Mouse (Mus musculus) forebrain, postnatal 0 days (tissue): ENCODE results near the gene Gadd45a. TPM values are rescaled to one million over a fixed set of nuclear protein-coding genes. Genes with fewer than 3 reads are reported as not detected.

Source experiments
- ATAC-seq: fragments of 200-750 bp; cut with Nextera tagmentation; 2 replicates; pipeline ENCODE4 v1.8.0; 2017; ENCODE audit warnings: mild to moderate bottlenecking, moderate library complexity
- DNase-seq: peaks from one replicate; pipeline ENCODE4 v3.0.0-alpha.2; 2015
- H3K27ac ChIP-seq: fragments of 300-500 bp; sonication (generic); 2 replicates; pipeline ENCODE4 v1.5.1; 2014; ENCODE audit warnings: low read depth, mild to moderate bottlenecking, antibody characterized with exemption, low read length, moderate library complexity, mixed read lengths
- H3K27me3 ChIP-seq: fragments of 300-500 bp; sonication (generic); 2 replicates; pipeline ENCODE4 v1.6.1; 2014; ENCODE audit warnings: mild to moderate bottlenecking, low read length, mixed read lengths; ENCODE audit not compliant: insufficient read depth
- H3K36me3 ChIP-seq: fragments of 300-500 bp; sonication (generic); 2 replicates; pipeline ENCODE4 v1.6.1; 2014; ENCODE audit warnings: mild to moderate bottlenecking, moderate library complexity; ENCODE audit not compliant: insufficient read depth
- H3K4me1 ChIP-seq: fragments of 300-500 bp; sonication (generic); 2 replicates; pipeline ENCODE4 v1.6.1; 2014; ENCODE audit warnings: antibody characterized with exemption; ENCODE audit not compliant: insufficient read depth
- H3K4me2 ChIP-seq: fragments of 300-500 bp; sonication (generic); 2 replicates; pipeline ENCODE4 v1.6.1; 2014; ENCODE audit warnings: low read depth, mild to moderate bottlenecking, moderate library complexity
- H3K4me3 ChIP-seq: fragments of 300-500 bp; sonication (generic); 2 replicates; pipeline ENCODE4 v1.5.1; 2014; ENCODE audit warnings: low read depth, low read length, mixed read lengths
- H3K9ac ChIP-seq: fragments of 300-500 bp; sonication (generic); 2 replicates; pipeline ENCODE4 v1.6.1; 2014; ENCODE audit warnings: mild to moderate bottlenecking
- H3K9me3 ChIP-seq: fragments of 300-500 bp; sonication (generic); 2 replicates; pipeline ENCODE4 v1.6.1; 2016; ENCODE audit warnings: low read length
- CTCF ChIP-seq: sonication (generic); IDR thresholded peaks from 2 replicates; pipeline ENCODE4 v1.5.1; 2016; ENCODE audit warnings: antibody characterized with exemption, control low read depth, low read depth
- WGBS: fragments of 180-500 bp; shearing (Covaris S2); extraction: QIAGEN DNeasy Blood & Tissue Kit; methylation state at CpG from one replicate; pipeline ENCODE4 v1.1.7; 2014; 5-methylcytosine and 5-hydroxymethylcytosine counted together
- polyA plus RNA-seq: library from polyadenylated mRNA; unstranded; fragments of >200 nt; fragmentation: Nextera tagmentation; extraction: Ambion mirVana; gene quantifications from 2 replicates; pipeline ENCODE4 v1.2.1, GENCODE M21; 2015
- total RNA-seq: library from RNA; depleted of rRNA; stranded (reverse); fragments of >200 nt; gene quantifications from 2 replicates; pipeline ENCODE4 v1.2.3, GENCODE M21; 2014; rRNA removed

Gene Gadd45a
- total and polyA plus RNA-seq, 2 experiments from 2014 or later = 7.8 to 7.9 TPM

DNA sequence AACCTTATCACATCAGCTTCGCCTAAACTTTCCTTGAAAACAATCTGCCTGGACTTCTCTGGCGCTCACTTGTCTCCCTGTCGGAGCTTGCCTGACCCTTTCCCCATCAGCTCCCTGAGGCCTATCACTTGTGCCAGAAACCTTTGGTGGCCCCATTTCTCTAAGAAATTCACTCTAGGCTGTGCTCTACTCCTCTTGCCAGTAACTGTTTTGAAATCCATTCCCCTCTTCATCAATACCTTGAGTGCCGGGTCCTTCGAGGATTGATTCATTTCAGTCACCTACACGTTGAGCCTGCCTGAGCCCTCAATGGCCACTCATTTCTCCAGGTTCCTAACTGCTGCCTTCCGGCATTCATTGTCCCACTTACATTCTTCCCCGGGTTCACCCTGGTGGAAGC lies 44.5 kb downstream of the Gadd45a start:
- DNase-seq (no peak), ATAC-seq (no peak)
- WGBS = 91% methylated on average over 8 of the region's 8 CpGs
- Histone ChIP-seq H3K27ac (no peak overlapping the region), H3K36me3 (no peaks in the 10 kb centered on the region), H3K27me3 (no peaks in the 10 kb centered on the region), H3K4me1 (no peaks in the 10 kb centered on the region), H3K9ac (no peak overlapping the region), H3K9me3 (no peaks in the 10 kb centered on the region), H3K4me3 (no peak overlapping the region), H3K4me2 (no peak overlapping the region)
- no peak for TF ChIP-seq CTCF

DNA sequence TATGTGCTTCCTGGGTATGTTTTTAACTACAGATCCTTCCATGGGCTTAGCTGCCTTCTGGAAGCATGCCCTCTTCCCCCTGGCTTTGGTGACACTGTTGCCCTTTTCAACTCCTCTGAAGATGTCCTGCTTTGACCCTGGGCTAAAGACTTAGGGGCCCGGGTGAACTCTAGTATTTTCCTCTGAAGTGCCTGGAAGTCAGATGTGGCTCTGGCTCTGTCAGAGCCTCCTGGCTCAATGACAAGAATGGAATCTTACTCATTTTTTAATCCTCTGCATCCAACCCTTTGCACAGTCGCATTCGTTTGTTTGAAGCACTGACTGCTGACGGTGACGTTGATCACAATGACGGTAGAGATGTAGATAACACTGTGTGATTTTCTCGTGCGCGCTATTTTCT lies 45.0 kb downstream of the Gadd45a start:
- Histone ChIP-seq H3K36me3 (no peaks in the 10 kb centered on the region), H3K4me3 (no peak overlapping the region), H3K9me3 (no peaks in the 10 kb centered on the region), H3K27me3 (no peaks in the 10 kb centered on the region), H3K9ac (no peak overlapping the region), H3K4me1 (no peaks in the 10 kb centered on the region), H3K4me2 (no peak overlapping the region), H3K27ac (no peak overlapping the region)
- ATAC-seq = no peak
- WGBS = 81% methylated on average over 9 of the region's 9 CpGs
- TF ChIP-seq CTCF = no peak
- DNase-seq = no peak

DNA sequence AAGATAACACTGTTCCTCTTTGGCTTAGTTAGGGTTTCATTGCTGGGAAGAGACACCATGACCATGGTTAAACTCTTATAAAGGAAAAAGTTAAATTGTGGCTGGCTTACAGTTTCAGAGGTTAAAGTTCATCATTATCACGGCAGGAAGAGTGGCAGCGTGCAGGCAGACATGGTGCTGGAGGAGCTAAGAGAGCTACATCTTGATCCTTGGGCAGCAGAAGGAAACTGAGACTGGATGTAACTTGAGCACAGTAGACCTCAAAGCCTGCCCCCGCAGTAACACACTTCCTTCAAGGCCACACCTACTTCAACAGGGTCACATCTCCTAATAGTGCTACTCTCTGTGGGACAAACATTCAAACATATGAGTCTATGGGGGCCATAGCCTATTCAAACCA lies 47.7 kb downstream of the Gadd45a start:
- Histone ChIP-seq H3K4me2 (no peak overlapping the region), H3K27me3 (no peaks in the 10 kb centered on the region), H3K9me3 (no peaks in the 10 kb centered on the region), H3K27ac (no peak overlapping the region), H3K9ac (no peak overlapping the region), H3K4me3 (no peak overlapping the region), H3K4me1 (no peaks in the 10 kb centered on the region), H3K36me3 (no peaks in the 10 kb centered on the region)
- no peak for TF ChIP-seq CTCF
- ATAC-seq (no peak), DNase-seq (no peak)
- 92% methylated on average over 3 of the region's 3 CpGs for WGBS

DNA sequence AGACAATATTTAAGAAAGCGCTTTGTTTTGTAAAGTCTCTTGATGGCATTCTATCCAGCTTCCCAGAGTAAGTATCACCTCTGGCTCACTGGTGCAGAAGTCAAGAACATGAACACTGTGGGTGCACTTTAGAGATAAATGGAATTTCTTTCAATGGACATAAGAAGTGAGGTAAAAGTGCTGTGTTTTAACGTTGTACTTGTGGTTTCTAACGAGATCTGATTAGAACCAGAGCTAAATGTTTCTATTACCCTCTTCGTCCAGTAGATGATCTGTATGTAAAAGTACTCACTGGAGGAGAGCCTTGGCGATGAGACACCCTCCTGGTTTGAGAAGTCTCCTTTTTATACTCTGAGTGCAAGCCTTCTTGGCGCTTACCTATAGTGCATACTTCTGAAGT lies 48.2 kb downstream of the Gadd45a start:
- ATAC-seq (no peak), DNase-seq (no peak)
- Histone ChIP-seq H3K27me3 (no peaks in the 10 kb centered on the region), H3K4me3 (no peak overlapping the region), H3K9me3 (no peaks in the 10 kb centered on the region), H3K36me3 (no peaks in the 10 kb centered on the region), H3K4me2 (no peak overlapping the region), H3K27ac (no peak overlapping the region), H3K9ac (no peak overlapping the region), H3K4me1 (no peaks in the 10 kb centered on the region)
- WGBS = 83% methylated on average over 6 of the region's 6 CpGs
- no peak for TF ChIP-seq CTCF

DNA sequence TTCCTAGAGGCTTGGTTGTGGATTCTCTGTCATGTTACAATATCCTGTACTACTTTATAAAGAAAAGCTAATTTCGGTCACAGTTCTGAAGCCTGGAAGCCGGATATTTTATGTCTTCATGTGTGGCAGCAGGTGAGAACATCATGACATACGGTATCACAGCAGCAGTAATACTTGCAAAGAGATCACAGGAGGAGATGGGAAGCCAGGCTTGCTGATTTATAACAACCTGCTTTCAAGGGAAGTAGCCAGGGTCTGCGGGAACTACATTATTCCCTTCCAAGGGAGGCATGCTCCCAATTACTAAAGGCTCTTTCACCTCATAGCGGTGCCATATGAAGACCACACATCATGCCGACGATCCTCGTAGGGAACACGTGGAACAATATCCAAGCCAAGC lies 48.9 kb downstream of the Gadd45a start:
- no peaks in the 10 kb centered on the region for H3K9me3 ChIP-seq
- H3K27ac ChIP-seq = no peak overlapping the region
- DNase-seq = no peak
- no peaks in the 10 kb centered on the region for H3K27me3 ChIP-seq
- H3K9ac ChIP-seq = no peak overlapping the region
- TF ChIP-seq CTCF = no peak
- WGBS = 65% methylated on average over 9 of the region's 9 CpGs
- ATAC-seq = no peak
- no peak overlapping the region for H3K4me2 ChIP-seq
- H3K36me3 ChIP-seq = no peaks in the 10 kb centered on the region
- H3K4me3 ChIP-seq = no peak overlapping the region
- no peaks in the 10 kb centered on the region for H3K4me1 ChIP-seq

DNA sequence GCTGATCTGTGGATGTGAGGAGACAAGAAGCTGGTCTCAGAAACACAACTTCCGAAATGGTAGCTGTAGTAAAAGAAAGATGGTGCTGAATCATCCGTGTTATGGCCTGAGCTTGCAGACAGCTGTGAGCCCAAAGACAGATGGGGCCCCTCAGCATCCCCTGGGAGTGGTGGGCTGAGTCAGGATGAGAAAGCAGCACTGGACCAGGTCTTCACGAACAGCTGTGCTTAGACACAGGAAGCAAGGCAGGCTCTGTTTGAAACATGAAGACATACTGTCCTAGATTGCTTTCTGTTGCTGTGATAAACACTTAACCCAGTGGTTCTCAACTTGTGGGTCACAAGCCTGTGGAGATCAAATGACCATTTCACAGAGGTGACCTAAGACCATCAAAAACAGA lies 49.6 kb downstream of the Gadd45a start:
- Histone ChIP-seq H3K27me3 (no peaks in the 10 kb centered on the region), H3K36me3 (no peaks in the 10 kb centered on the region), H3K9ac (no peak overlapping the region), H3K4me2 (no peak overlapping the region), H3K27ac (no peak overlapping the region), H3K4me1 (no peaks in the 10 kb centered on the region), H3K4me3 (no peak overlapping the region), H3K9me3 (no peaks in the 10 kb centered on the region)
- TF ChIP-seq CTCF = no peak
- no peak for ATAC-seq
- 84% methylated on average over 3 of the region's 3 CpGs for WGBS
- DNase-seq = no peak

DNA sequence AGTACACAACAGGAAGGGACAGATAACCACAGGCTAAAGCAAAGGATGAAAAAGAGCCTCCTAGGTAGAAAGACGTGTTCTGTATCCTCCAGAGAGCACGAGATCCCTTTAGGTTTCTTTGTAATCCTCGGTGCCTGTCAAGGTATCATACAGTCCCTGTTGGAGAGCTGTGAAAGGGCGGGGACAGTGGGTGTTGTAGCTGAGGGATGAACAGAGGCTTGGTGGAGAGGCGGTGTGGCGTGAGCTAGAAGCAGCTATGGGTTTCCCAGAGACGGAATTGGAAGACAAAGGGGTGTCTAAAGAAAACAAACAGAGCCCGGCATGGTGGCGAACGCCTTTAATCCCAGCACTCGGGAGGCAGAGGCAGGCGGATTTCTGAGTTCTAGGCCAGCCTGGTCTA lies 51.2 kb downstream of the Gadd45a start:
- no peaks in the 10 kb centered on the region for H3K4me1 ChIP-seq
- DNase-seq (no peak), ATAC-seq (no peak)
- 86% methylated on average over 12 of the region's 12 CpGs for WGBS
- H3K36me3 ChIP-seq = no peaks in the 10 kb centered on the region
- no peak for TF ChIP-seq CTCF
- no peaks in the 10 kb centered on the region for H3K9me3 ChIP-seq
- H3K4me2 ChIP-seq = no peak overlapping the region
- no peak overlapping the region for H3K4me3 ChIP-seq
- no peaks in the 10 kb centered on the region for H3K27me3 ChIP-seq
- H3K9ac ChIP-seq = no peak overlapping the region
- H3K27ac ChIP-seq = no peak overlapping the region

DNA sequence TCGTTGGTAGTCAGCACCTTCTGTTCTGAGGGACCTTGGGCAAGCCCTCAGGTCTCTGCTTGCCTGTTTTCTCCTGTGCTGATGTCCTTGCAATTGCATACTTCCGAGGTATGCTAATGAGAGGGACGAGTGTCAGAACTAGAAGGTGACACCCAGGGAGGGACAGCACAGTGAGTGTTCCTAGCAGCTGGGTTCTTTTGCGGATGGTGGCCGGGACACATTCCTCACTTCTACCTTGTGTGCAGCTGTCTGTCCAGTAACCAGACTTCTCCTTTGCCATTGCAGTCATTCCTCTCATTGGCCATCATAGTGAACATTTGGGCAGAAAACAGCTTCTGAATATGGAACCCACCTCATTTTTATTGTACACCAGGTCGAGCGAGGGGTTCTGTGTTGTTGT lies 51.8 kb downstream of the Gadd45a start:
- no peak for TF ChIP-seq CTCF
- no peaks in the 10 kb centered on the region for H3K27me3 ChIP-seq
- no peak overlapping the region for H3K4me3 ChIP-seq
- DNase-seq (no peak), ATAC-seq (no peak)
- 74% methylated on average over 7 of the region's 7 CpGs for WGBS
- no peak overlapping the region for H3K4me2 ChIP-seq
- H3K9me3 ChIP-seq = no peaks in the 10 kb centered on the region
- H3K9ac ChIP-seq = no peak overlapping the region
- H3K36me3 ChIP-seq = no peaks in the 10 kb centered on the region
- no peak overlapping the region for H3K27ac ChIP-seq
- H3K4me1 ChIP-seq = no peaks in the 10 kb centered on the region

Other genes starting within 250 kb of the Gadd45a start
- not detected in 2 replicates for gene Vmn1r39, start 226.8 kb downstream of the Gadd45a start, total RNA-seq
- gene Vmn1r39, start 226.8 kb downstream of the Gadd45a start, polyA plus RNA-seq = not detected in 2 replicates
- gene Gng12, start 141.1 kb downstream of the Gadd45a start, total RNA-seq = 23.5 and 27.8 TPM in 2 replicates
- 40.5 and 52.0 TPM in 2 replicates for gene Gng12, start 141.1 kb downstream of the Gadd45a start, polyA plus RNA-seq
- gene Serbp1, start 200.7 kb upstream of the Gadd45a start, total RNA-seq = 265 and 306 TPM in 2 replicates
- gene Serbp1, start 200.7 kb upstream of the Gadd45a start, polyA plus RNA-seq = 316 and 331 TPM in 2 replicates